Mouse (Mus musculus) forebrain, embryonic 13.5 days (tissue): ENCODE data around the gene Ambra1. TPM values are rescaled to one million over a fixed set of nuclear protein-coding genes. Genes with fewer than 3 reads are reported as not detected.

ENCODE experiments used
- ATAC-seq: fragments of 200-750 bp; cut with Nextera tagmentation; 2 replicates; pipeline ENCODE4 v1.8.0; 2017
- H3K27ac ChIP-seq: fragments of 300-500 bp; sonication (generic); 2 replicates; pipeline ENCODE4 v1.5.1; 2015; ENCODE audit warnings: inconsistent platforms, mild to moderate bottlenecking, moderate library complexity
- H3K27me3 ChIP-seq: fragments of 300-500 bp; sonication (generic); 2 replicates; pipeline ENCODE4 v1.6.1; 2015; ENCODE audit warnings: mild to moderate bottlenecking, inconsistent platforms
- H3K36me3 ChIP-seq: fragments of 300-500 bp; sonication (generic); 2 replicates; pipeline ENCODE4 v1.6.1; 2015; ENCODE audit warnings: mild to moderate bottlenecking, inconsistent platforms; ENCODE audit not compliant: poor library complexity, severe bottlenecking
- H3K4me1 ChIP-seq: fragments of 300-500 bp; sonication (generic); 2 replicates; pipeline ENCODE4 v1.6.1; 2015; ENCODE audit warnings: inconsistent platforms
- H3K4me2 ChIP-seq: fragments of 300-500 bp; sonication (generic); 2 replicates; pipeline ENCODE4 v1.6.1; 2015; ENCODE audit warnings: inconsistent platforms, mild to moderate bottlenecking, moderate library complexity
- H3K4me3 ChIP-seq: fragments of 300-500 bp; sonication (generic); 2 replicates; pipeline ENCODE4 v1.5.1; 2015; ENCODE audit warnings: mild to moderate bottlenecking, inconsistent platforms
- H3K9ac ChIP-seq: fragments of 300-500 bp; sonication (generic); 2 replicates; pipeline ENCODE4 v1.6.1; 2015; ENCODE audit warnings: mild to moderate bottlenecking, inconsistent platforms
- H3K9me3 ChIP-seq: fragments of 300-500 bp; sonication (generic); replicated peaks from 2 replicates; pipeline ENCODE4 v1.6.1; 2016; ENCODE audit warnings: inconsistent platforms
- WGBS: fragments of 180-500 bp; shearing (Covaris S2); methylation state at CpG from one replicate; pipeline ENCODE4 v1.1.7; 2015; 5-methylcytosine and 5-hydroxymethylcytosine counted together
- polyA plus RNA-seq: library from polyadenylated mRNA; unstranded; fragments of >200 nt; fragmentation: Nextera tagmentation; extraction: Ambion mirVana; gene quantifications from 2 replicates; pipeline ENCODE4 v1.2.1, GENCODE M21; 2015

Gene Ambra1
- polyA plus RNA-seq, 1 experiment from 2014 or later: 16.2 TPM

DNA sequence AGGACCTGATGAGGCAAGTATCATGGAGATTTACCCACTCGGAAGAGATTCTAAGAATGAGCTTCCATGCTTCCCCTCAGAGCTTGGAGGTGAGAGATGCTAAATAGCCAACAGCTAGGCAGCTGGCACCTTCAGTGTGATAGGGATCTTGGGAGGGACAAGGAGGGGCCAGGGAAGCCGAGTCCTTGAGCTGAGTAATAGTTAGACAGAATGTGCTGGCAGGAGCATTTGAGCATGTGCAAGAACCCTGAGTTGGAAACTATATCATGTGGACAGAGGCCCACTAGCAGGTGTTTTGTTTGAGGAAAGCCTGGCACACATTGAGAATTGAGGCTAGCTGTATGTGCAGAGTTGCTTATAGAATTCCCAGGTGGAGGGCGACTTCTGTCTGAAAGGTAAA is 182.7 kb downstream of the Ambra1 start:
- H3K27ac ChIP-seq: no peak overlapping the region
- no peak overlapping the region for H3K4me2 ChIP-seq
- no peak overlapping the region for H3K4me3 ChIP-seq
- H3K36me3 ChIP-seq: peaks cover 81% of the 10 kb centered on the region
- H3K4me1 ChIP-seq: no peaks in the 10 kb centered on the region
- WGBS: 86% methylated on average over 3 of the region's 3 CpGs
- H3K9me3 ChIP-seq: no peaks in the 10 kb centered on the region
- H3K27me3 ChIP-seq: no peaks in the 10 kb centered on the region
- ATAC-seq: no peak
- H3K9ac ChIP-seq: no peak overlapping the region

DNA sequence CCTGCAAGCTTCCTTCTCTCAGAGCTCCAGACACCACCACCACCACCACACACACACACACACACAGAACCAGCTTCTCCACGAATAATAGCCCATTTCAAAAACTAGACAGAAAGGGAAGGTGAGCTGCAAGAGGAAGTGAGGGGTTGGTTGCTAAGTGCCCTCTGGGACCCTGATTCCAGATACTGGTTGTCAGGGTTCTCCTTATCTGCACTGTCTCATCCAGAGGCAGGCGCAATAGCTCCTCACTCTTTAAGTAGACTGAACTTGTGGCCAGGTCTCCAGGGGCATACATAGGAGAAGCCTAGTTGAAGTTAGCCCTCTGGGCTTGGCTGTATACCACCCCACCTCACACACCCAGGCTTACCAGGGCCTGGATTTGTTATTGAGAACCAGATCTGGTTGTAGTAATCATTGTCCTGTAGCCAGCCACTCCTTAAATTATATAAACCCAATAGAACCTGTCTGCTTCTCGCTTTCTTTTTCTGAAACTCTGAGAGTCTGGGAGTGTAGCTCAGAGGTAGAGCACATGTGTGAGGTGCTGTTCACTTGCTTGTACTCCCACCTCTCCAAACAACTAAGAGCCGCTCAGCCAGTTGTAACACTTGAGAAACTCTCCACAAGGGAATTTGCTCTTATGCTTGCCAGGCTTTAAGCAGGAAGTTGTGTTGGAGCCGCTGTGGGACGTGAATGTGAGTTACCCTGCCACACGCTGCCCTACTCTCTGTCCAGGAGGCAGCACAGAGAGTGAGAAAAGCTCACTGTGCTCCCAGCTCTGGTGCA is 183.6 kb downstream of the Ambra1 start:
- no peaks in the 10 kb centered on the region for H3K9me3 ChIP-seq
- no peaks in the 10 kb centered on the region for H3K4me1 ChIP-seq
- 91% methylated on average over 7 of the region's 7 CpGs for WGBS
- H3K27me3 ChIP-seq: no peaks in the 10 kb centered on the region
- H3K27ac ChIP-seq: no peak overlapping the region
- peaks cover 90% of the 10 kb centered on the region for H3K36me3 ChIP-seq
- H3K4me3 ChIP-seq: no peak overlapping the region
- H3K9ac ChIP-seq: no peak overlapping the region
- no peak overlapping the region for H3K4me2 ChIP-seq
- ATAC-seq: no peak

DNA sequence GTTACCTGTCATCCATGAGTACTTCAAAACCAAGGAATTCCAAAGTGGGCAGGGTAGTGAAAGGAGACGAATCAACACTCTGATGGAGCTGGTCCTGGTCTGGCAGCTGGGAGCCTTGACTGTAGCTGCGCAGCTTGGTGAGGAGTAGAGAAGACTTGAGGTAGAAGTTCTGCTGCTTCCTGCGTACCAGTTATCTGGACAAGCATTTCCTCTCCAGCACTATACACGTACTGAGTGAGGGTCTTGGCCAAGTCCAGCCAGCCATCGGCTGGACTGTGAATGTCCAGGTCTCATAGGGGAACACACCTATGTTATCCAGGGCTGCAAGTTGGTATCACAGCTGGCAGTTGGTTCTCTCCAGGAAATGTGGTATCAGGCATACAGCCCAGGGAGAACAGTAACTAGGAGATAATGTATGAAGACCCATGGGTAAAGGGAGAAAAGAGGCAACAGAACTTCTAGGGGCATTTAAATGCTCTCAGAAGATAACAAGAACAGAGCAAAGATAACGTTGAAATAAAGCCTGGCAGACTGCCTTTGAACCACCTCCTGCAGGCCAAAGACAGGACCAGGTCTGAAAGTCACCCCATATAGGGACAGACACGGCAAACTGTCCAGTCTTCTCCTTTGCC is 186.5 kb downstream of the Ambra1 start:
- Histone ChIP-seq H3K4me1 (peaks cover 5% of the 10 kb centered on the region), H3K9ac (no peak overlapping the region), H3K4me3 (no peak overlapping the region), H3K27ac (no peak overlapping the region), H3K9me3 (no peaks in the 10 kb centered on the region), H3K27me3 (peaks cover 19% of the 10 kb centered on the region), H3K4me2 (no peak overlapping the region), H3K36me3 (peaks cover 73% of the 10 kb centered on the region)
- no peak for ATAC-seq
- 89% methylated on average over 7 of the region's 7 CpGs for WGBS

DNA sequence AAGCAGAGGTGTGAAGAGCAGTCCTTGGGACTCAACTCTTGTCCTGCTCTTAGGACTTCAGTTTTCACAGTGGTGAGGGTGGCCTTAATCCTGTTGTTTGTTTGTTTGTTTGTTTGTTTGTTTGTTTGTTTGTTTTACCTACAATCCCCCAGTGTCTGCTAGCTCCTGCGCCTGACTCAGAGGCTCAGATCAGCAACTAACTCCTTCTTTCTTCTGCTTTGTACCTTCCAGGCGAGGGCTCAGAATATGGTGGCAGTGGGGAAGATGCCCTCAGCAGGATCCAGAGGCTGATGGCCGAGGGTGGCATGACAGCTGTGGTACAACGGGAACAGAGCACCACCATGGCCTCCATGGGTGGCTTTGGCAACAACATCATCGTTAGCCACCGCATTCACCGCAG is 187.2 kb downstream of the Ambra1 start:
- no peaks in the 10 kb centered on the region for H3K9me3 ChIP-seq
- peaks cover 10% of the 10 kb centered on the region for H3K4me1 ChIP-seq
- WGBS: 86% methylated on average over 7 of the region's 7 CpGs
- no peak overlapping the region for H3K27ac ChIP-seq
- H3K4me2 ChIP-seq: no peak overlapping the region
- no peak for ATAC-seq
- H3K27me3 ChIP-seq: peaks cover 25% of the 10 kb centered on the region
- no peak overlapping the region for H3K4me3 ChIP-seq
- H3K9ac ChIP-seq: no peak overlapping the region
- H3K36me3 ChIP-seq: peaks cover 67% of the 10 kb centered on the region

DNA sequence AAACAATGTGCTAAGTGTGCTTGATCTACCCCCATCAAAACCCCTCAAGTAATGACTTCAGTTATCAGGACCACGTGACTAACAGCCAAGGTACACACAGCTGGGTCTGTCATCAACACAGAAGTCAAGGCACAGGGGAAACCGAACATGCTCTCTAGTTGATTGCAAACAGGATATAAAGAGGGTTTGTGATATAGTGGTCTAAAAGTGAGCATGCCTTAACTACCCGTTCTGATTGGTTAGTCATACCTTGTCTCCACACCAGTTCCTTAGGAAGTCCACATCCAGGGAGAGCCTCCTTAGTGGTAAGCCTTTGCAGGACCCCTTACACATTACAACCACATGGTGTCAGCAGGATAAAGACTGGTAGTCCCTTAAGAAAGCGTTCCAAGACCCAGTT is 190.2 kb downstream of the Ambra1 start:
- Histone ChIP-seq H3K27me3 (peaks cover 55% of the 10 kb centered on the region), H3K9me3 (no peaks in the 10 kb centered on the region), H3K36me3 (peaks cover 37% of the 10 kb centered on the region), H3K4me3 (no peak overlapping the region), H3K9ac (no peak overlapping the region), H3K27ac (no peak overlapping the region), H3K4me2 (no peak overlapping the region), H3K4me1 (peaks cover 29% of the 10 kb centered on the region)
- ATAC-seq: no peak
- WGBS: 76% methylated on average over 4 of the region's 4 CpGs

DNA sequence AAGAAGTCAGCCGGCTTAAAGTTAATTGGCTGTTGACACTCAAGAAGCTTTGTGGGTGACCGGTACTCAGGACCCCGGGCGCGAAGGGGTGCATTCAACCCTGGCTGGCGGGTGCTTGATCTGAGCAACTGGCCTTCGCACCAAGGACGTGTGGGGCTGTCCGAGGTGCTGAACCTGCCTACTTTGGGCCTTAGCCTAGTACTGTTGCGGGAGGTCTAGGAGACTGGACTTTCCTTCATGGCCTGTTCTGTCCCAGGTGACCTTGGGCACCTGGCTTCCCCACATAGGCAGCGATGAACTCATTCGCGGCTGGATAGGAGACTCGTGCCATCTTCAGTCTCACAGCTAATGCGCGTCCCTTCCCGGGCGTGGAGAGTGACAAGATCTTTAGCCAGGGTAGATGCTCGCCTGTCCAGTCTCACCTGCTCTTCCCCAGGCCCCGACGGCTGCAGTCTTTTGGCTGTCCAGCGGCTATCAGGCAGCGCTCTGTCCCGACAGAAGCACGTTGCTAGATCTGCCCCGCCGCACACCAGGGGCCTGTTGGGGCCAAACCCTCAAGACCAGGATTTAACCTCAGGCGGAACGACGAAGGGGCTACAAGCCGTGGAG is 191.4 kb downstream of the Ambra1 start:
- 4% methylated on average over 31 of the region's 31 CpGs for WGBS
- Histone ChIP-seq H3K4me2 (peak overlapping the region; percentile 90), H3K4me1 (peaks cover 29% of the 10 kb centered on the region), H3K27ac (no peak overlapping the region), H3K4me3 (peak overlapping the region; percentile 62), H3K27me3 (peaks cover 61% of the 10 kb centered on the region), H3K9ac (peak overlapping the region; percentile 63), H3K36me3 (peaks cover 27% of the 10 kb centered on the region), H3K9me3 (no peaks in the 10 kb centered on the region)
- peak; percentile 1; the same call in 1 of the 2 replicates for ATAC-seq

DNA sequence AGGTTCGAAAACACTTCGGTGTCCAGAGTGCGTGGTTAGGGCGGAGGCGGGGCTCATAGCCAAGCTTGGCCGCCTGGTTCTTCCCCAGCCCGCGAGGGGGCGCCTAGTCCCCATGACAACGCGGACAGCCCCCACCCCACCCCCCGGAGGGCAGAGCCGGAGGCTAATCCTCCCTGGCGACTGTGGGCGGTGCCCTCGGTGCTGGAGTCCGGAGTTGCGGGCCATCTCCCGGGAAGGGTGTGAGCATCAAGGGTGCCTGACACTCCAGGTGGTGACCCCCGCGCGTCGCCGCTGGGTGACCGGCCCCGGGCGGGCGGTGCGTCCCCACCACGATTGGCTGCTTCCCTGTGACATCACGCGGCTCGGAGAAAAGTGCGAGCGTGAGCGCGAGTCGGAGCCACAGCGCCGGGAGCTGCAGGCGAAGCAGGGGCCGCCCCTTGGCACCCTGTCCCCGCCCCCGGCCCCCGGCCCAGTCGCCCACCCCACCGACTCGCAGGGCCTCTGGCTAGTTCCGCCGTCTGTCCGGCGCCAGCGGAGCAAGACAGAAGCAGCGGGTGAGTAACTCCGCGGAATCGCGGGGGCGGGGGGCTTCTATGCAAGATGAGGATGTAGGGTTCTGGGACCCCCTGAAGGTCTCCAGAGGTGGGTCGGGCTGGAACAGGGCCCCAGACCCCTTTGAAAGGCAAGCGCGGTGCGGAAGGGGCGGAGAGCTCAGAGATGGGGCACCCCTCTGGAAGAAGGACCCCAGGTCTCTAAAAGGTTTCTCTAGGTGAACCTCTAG is 192.0 kb downstream of the Ambra1 start:
- no peaks in the 10 kb centered on the region for H3K9me3 ChIP-seq
- H3K4me3 ChIP-seq: peak overlapping the region; percentile 62
- peaks cover 61% of the 10 kb centered on the region for H3K27me3 ChIP-seq
- H3K9ac ChIP-seq: peak overlapping the region; percentile 63
- peak overlapping the region; percentile 90 for H3K4me2 ChIP-seq
- ATAC-seq: peak; percentile 79
- 1% methylated on average over 60 of the region's 64 CpGs for WGBS
- peaks cover 21% of the 10 kb centered on the region for H3K36me3 ChIP-seq
- peaks cover 29% of the 10 kb centered on the region for H3K4me1 ChIP-seq
- no peak overlapping the region for H3K27ac ChIP-seq

DNA sequence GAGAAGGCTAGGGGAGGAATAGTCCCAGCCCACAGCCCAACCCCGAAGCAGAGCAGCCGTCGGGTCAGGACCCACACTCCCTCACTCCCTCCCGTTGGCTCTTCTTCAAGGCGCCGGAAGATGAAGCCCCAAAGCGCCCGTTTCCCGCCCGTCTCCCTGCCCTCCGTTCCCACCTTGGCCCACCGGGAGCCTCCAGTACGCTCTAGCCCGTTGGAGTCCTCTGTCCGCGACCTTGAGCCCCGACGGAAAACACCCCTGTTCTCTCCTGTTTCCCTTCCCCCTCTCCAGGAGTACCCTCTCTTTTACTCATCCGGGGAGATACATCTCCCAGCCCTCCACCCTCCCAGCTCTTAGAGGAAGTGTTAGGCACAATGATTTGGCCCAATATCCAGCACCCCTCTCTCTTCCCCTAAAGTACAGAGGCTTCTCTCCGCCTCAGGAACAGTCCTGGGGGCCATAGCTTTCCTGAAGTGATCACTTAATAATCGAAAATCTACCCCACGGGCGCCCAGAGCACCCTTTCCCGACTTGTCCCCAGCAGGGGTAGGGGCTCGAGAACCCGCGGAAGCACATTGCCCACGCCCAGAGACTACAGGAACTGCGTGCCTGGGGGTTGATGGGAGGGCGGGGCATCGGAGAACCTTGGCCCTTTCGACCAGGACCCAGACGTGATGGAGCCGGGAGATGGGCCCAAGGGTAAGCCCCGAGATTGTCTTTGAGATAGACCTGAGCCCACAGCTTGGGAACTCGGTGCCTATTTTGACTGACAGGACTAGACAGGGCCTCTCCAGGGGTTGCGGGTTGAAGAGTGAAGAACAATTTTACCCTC is 192.9 kb downstream of the Ambra1 start:
- Histone ChIP-seq H3K9me3 (no peaks in the 10 kb centered on the region), H3K36me3 (peaks cover 13% of the 10 kb centered on the region), H3K4me1 (peaks cover 29% of the 10 kb centered on the region), H3K4me2 (peak overlapping the region; percentile 90), H3K27ac (no peak overlapping the region), H3K4me3 (peak overlapping the region; percentile 62), H3K9ac (peak overlapping the region; percentile 63), H3K27me3 (peaks cover 64% of the 10 kb centered on the region)
- no peak for ATAC-seq
- WGBS: 3% methylated on average over 37 of the region's 37 CpGs

DNA sequence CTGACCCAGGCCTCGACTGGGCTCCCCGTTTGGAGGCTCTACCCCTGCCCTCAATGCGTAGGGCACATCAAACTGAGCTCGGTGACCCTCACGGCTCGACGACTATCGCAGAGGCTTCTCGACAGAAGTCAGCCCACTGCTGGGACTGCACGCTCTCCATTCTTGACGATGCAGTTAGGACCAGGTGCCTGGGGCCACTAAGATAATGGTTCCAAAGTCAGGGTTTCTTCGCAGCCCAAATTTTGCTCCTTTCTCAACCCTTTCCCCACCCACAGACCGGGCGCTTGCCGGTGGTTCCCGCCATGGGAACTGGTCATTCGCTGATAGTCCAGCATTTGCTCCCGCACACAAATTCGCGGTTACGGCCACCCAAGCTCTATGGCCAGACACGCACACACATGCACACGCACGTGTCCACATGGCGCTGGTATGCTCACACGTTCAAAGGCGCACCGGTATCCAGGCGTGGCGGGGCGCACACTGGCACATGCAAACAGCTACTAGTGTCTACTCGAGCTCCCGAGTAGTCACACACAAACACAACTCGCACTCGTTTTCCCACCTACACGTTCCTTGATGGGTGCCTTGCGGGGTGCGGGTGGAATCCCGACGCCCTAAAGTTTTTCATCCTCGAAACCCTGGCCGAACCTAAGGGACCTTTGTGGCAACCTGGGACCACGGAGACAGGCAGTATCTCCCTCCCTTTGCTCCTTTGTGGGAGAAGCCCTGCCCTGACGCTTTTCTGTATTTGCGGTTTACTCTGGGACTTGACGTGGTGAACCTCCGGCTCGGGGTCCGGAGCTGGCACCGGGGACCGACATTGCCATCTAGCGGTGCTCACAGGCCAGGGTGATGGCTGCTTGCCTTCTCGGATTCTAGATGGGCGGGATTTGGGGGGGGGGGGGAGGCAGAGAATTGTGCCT is 193.7 kb downstream of the Ambra1 start:
- Histone ChIP-seq H3K4me1 (peaks cover 29% of the 10 kb centered on the region), H3K4me2 (peak overlapping the region; percentile 90), H3K9ac (peak overlapping the region; percentile 30; the same call in 1 of the 2 replicates), H3K4me3 (peak overlapping the region; percentile 62), H3K36me3 (peaks cover 7% of the 10 kb centered on the region; the same call in 1 of the 2 replicates), H3K27ac (no peak overlapping the region), H3K27me3 (peaks cover 64% of the 10 kb centered on the region), H3K9me3 (no peaks in the 10 kb centered on the region)
- 3% methylated on average over 54 of the region's 54 CpGs for WGBS
- ATAC-seq: no peak

DNA sequence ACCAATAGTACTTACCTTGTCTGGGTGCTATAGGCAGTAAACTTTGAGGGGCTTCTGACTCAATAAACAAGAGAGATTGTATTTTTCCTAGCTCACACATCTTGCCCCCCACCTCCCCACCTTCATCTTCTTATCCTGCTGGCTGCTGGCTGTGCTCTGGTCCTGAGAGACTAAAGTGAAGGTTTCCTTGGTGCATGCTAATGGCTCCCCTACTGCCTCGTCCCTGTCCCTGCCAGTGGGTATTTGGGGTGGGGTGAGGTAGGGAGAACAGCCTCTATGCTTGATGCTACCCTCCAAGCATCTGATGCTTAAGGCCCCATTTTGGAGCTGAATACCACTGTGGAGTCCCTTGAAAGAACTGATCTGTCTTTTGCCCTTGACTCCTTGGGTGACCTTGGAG is 194.8 kb downstream of the Ambra1 start:
- Histone ChIP-seq H3K9me3 (no peaks in the 10 kb centered on the region), H3K27ac (no peak overlapping the region), H3K4me1 (peaks cover 34% of the 10 kb centered on the region), H3K9ac (no peak overlapping the region), H3K36me3 (peaks cover 8% of the 10 kb centered on the region; the same call in 1 of the 2 replicates), H3K4me3 (no peak overlapping the region), H3K4me2 (no peak overlapping the region), H3K27me3 (peaks cover 61% of the 10 kb centered on the region)
- no peak for ATAC-seq
- 76% methylated on average over 1 of the region's 1 CpGs for WGBS
